Mouse (Mus musculus) cerebellum, adult 2 months (tissue): Measurements from ENCODE around the gene Cacng7.

Experiments
- CTCF ChIP-seq: fragments of 200-500 bp; IDR thresholded peaks from 2 replicates; pipeline ENCODE4 v1.5.1; 2011; ENCODE audit warnings: low read depth, mild to moderate bottlenecking, control low read depth, low read length, moderate library complexity, borderline replicate concordance; ENCODE audit not compliant: insufficient read depth
- POLR2A ChIP-seq: fragments of 200-500 bp; IDR thresholded peaks from 2 replicates; pipeline ENCODE4 v1.6.1; 2011; ENCODE audit warnings: low read length, control low read depth, borderline replicate concordance; ENCODE audit not compliant: insufficient read depth

GRCm38 (mm10) chr7:3333542-3333941 lies 787 bp downstream of the Cacng7 start:
- TF ChIP-seq CTCF (no peak), POLR2A (no peak)
